Mouse (Mus musculus) liver, embryonic 13.5 days (tissue): ENCODE measurements around the gene Ccdc102a. TPM values are rescaled to one million over a fixed set of nuclear protein-coding genes. Genes with fewer than 3 reads are reported as not detected.

Experiments used
- ATAC-seq: fragments of 200-750 bp; cut with Nextera tagmentation; 2 replicates; pipeline ENCODE4 v1.8.0; 2017; ENCODE audit warnings: low read depth, mild to moderate bottlenecking, moderate number of reproducible peaks, moderate library complexity
- DNase-seq: peaks from one replicate; pipeline ENCODE4 v3.0.0; 2022
- H3K27ac ChIP-seq: fragments of 300-500 bp; sonication (generic); 2 replicates; pipeline ENCODE4 v1.5.1; 2015; ENCODE audit warnings: moderate library complexity, mild to moderate bottlenecking, inconsistent platforms
- H3K27me3 ChIP-seq: fragments of 300-500 bp; sonication (generic); 2 replicates; pipeline ENCODE4 v1.6.1; 2015; ENCODE audit warnings: mild to moderate bottlenecking, inconsistent platforms
- H3K36me3 ChIP-seq: fragments of 300-500 bp; sonication (generic); 2 replicates; pipeline ENCODE4 v1.6.1; 2015; ENCODE audit warnings: mild to moderate bottlenecking, inconsistent platforms
- H3K4me1 ChIP-seq: fragments of 300-500 bp; sonication (generic); replicated peaks from 2 replicates; pipeline ENCODE4 v1.6.1; 2015; ENCODE audit warnings: inconsistent platforms
- H3K4me2 ChIP-seq: fragments of 300-500 bp; sonication (generic); 2 replicates; pipeline ENCODE4 v1.6.1; 2015; ENCODE audit warnings: inconsistent platforms, mild to moderate bottlenecking, moderate library complexity
- H3K4me3 ChIP-seq: fragments of 300-500 bp; sonication (generic); replicated peaks from 2 replicates; pipeline ENCODE4 v1.5.1; 2015; ENCODE audit warnings: mild to moderate bottlenecking, inconsistent platforms
- H3K9ac ChIP-seq: fragments of 300-500 bp; sonication (generic); 2 replicates; pipeline ENCODE4 v1.6.1; 2015; ENCODE audit warnings: mild to moderate bottlenecking, inconsistent platforms
- H3K9me3 ChIP-seq: fragments of 300-500 bp; sonication (generic); replicated peaks from 2 replicates; pipeline ENCODE4 v1.6.1; 2016; ENCODE audit warnings: inconsistent platforms
- WGBS: fragments of 180-500 bp; shearing (Covaris S2); methylation state at CpG from one replicate; pipeline ENCODE4 v1.1.7; 2015; ENCODE audit not compliant: insufficient replicate concordance; 5-methylcytosine and 5-hydroxymethylcytosine counted together
- polyA plus RNA-seq: library from polyadenylated mRNA; unstranded; fragments of >200 nt; fragmentation: Nextera tagmentation; extraction: Ambion mirVana; gene quantifications from 2 replicates; pipeline ENCODE4 v1.2.1, GENCODE M21; 2015

Gene Ccdc102a
- polyA plus RNA-seq, 1 experiment from 2014 or later = 3.5 TPM

- WGBS = 11% methylated on average over 6 of the region's 6 CpGs
- peak; percentile 71 for DNase-seq
- peaks cover 55% of the 10 kb centered on the region for H3K27me3 ChIP-seq
- peak overlapping the region; percentile 96 for H3K27ac ChIP-seq
- H3K4me1 ChIP-seq = peaks cover 77% of the 10 kb centered on the region
- H3K4me2 ChIP-seq = peak overlapping the region; percentile 90
- peak overlapping the region; percentile 85 for H3K4me3 ChIP-seq
- peak; percentile 41 for ATAC-seq
- peaks cover 16% of the 10 kb centered on the region for H3K36me3 ChIP-seq
- no peaks in the 10 kb centered on the region for H3K9me3 ChIP-seq
- peak overlapping the region; percentile 94 for H3K9ac ChIP-seq
Measured at GRCm38 (mm10) chr8:94874358-94874757, 43.5 kb downstream of the Ccdc102a start.

- Histone ChIP-seq H3K27ac (no peak overlapping the region), H3K4me2 (0 out of 2 replicates have a peak overlapping the region, but pooled peaks have one; percentile 66), H3K9ac (0 out of 2 replicates have a peak overlapping the region, but pooled peaks have one; percentile 6), H3K4me3 (no peak overlapping the region), H3K9me3 (no peaks in the 10 kb centered on the region), H3K36me3 (peaks cover 32% of the 10 kb centered on the region), H3K27me3 (peaks cover 51% of the 10 kb centered on the region), H3K4me1 (peaks cover 82% of the 10 kb centered on the region)
- ATAC-seq (no peak), DNase-seq (no peak)
- WGBS = 72% methylated on average over 2 of the region's 2 CpGs
Measured at GRCm38 (mm10) chr8:94872576-94872975, 45.3 kb downstream of the Ccdc102a start.

GRCm38 (mm10) chr8:94872156-94872555 is 45.7 kb downstream of the Ccdc102a start:
- Histone ChIP-seq H3K4me1 (peaks cover 82% of the 10 kb centered on the region), H3K9me3 (no peaks in the 10 kb centered on the region), H3K27ac (0 out of 2 replicates have a peak overlapping the region, but pooled peaks have one; percentile 43), H3K4me2 (0 out of 2 replicates have a peak overlapping the region, but pooled peaks have one; percentile 66), H3K4me3 (no peak overlapping the region), H3K9ac (0 out of 2 replicates have a peak overlapping the region, but pooled peaks have one; percentile 6), H3K27me3 (peaks cover 51% of the 10 kb centered on the region), H3K36me3 (peaks cover 37% of the 10 kb centered on the region)
- no peak for DNase-seq
- WGBS = 63% methylated on average over 3 of the region's 3 CpGs
- ATAC-seq = no peak

GRCm38 (mm10) chr8:94871108-94871894 is 46.6 kb downstream of the Ccdc102a start:
- peak overlapping the region; percentile 43 for H3K27ac ChIP-seq
- peaks cover 82% of the 10 kb centered on the region for H3K4me1 ChIP-seq
- H3K27me3 ChIP-seq = peaks cover 51% of the 10 kb centered on the region
- ATAC-seq (no peak), DNase-seq (no peak)
- H3K4me2 ChIP-seq = peak overlapping the region; percentile 66
- no peaks in the 10 kb centered on the region for H3K9me3 ChIP-seq
- peak overlapping the region; percentile 52 for H3K9ac ChIP-seq
- 11% methylated on average over 7 of the region's 7 CpGs for WGBS
- H3K4me3 ChIP-seq = peak overlapping the region; percentile 42
- peaks cover 45% of the 10 kb centered on the region for H3K36me3 ChIP-seq

GRCm38 (mm10) chr8:94870474-94871107 is 47.3 kb downstream of the Ccdc102a start:
- WGBS = 14% methylated on average over 22 of the region's 22 CpGs
- peaks cover 84% of the 10 kb centered on the region for H3K4me1 ChIP-seq
- H3K9me3 ChIP-seq = no peaks in the 10 kb centered on the region
- ATAC-seq = no peak
- peak overlapping the region; percentile 66 for H3K4me2 ChIP-seq
- no peak for DNase-seq
- H3K9ac ChIP-seq = peak overlapping the region; percentile 52
- no peak overlapping the region for H3K27ac ChIP-seq
- peaks cover 51% of the 10 kb centered on the region for H3K27me3 ChIP-seq
- H3K36me3 ChIP-seq = peaks cover 52% of the 10 kb centered on the region
- peak overlapping the region; percentile 42 for H3K4me3 ChIP-seq

GRCm38 (mm10) chr8:94870003-94870402 is 47.9 kb downstream of the Ccdc102a start:
- Histone ChIP-seq H3K4me2 (peak overlapping the region; percentile 66; the same call in 1 of the 2 replicates), H3K4me3 (no peak overlapping the region; the same call in 1 of the 2 replicates), H3K9me3 (no peaks in the 10 kb centered on the region), H3K4me1 (peaks cover 84% of the 10 kb centered on the region), H3K9ac (no peak overlapping the region), H3K27ac (no peak overlapping the region), H3K27me3 (peaks cover 46% of the 10 kb centered on the region), H3K36me3 (peaks cover 58% of the 10 kb centered on the region)
- 56% methylated on average over 4 of the region's 4 CpGs for WGBS
- ATAC-seq = no peak
- no peak for DNase-seq

- ATAC-seq (0 out of 2 replicates have a peak, but pooled peaks have one; percentile 9), DNase-seq (no peak)
- no peaks in the 10 kb centered on the region for H3K9me3 ChIP-seq
- no peak overlapping the region for H3K4me3 ChIP-seq
- no peak overlapping the region for H3K27ac ChIP-seq
- 69% methylated on average over 7 of the region's 7 CpGs for whole genome bisulfite sequencing
- H3K9ac ChIP-seq = no peak overlapping the region
- peaks cover 42% of the 10 kb centered on the region for H3K27me3 ChIP-seq
- peaks cover 84% of the 10 kb centered on the region for H3K4me1 ChIP-seq
- no peak overlapping the region for H3K4me2 ChIP-seq
- peaks cover 67% of the 10 kb centered on the region for H3K36me3 ChIP-seq
Measured at GRCm38 (mm10) chr8:94869146-94869545, 48.8 kb downstream of the Ccdc102a start.

- no peak overlapping the region for H3K27ac ChIP-seq
- H3K27me3 ChIP-seq = peaks cover 30% of the 10 kb centered on the region
- no peak overlapping the region for H3K4me3 ChIP-seq
- no peak overlapping the region for H3K4me2 ChIP-seq
- no peaks in the 10 kb centered on the region for H3K9me3 ChIP-seq
- 84% methylated on average over 9 of the region's 9 CpGs for WGBS
- no peak overlapping the region for H3K9ac ChIP-seq
- peaks cover 89% of the 10 kb centered on the region for H3K36me3 ChIP-seq
- ATAC-seq (no peak), DNase-seq (no peak)
- H3K4me1 ChIP-seq = peaks cover 88% of the 10 kb centered on the region
Measured at GRCm38 (mm10) chr8:94866921-94867320, 51.0 kb downstream of the Ccdc102a start.

GRCm38 (mm10) chr8:94865292-94865691 is 52.6 kb downstream of the Ccdc102a start:
- H3K4me1 ChIP-seq = peaks cover 76% of the 10 kb centered on the region
- ATAC-seq (no peak), DNase-seq (no peak)
- H3K4me2 ChIP-seq = no peak overlapping the region
- WGBS = 90% methylated on average over 10 of the region's 10 CpGs
- H3K9ac ChIP-seq = no peak overlapping the region
- H3K27ac ChIP-seq = no peak overlapping the region; the same call in 1 of the 2 replicates
- peaks cover 91% of the 10 kb centered on the region for H3K36me3 ChIP-seq
- H3K9me3 ChIP-seq = no peaks in the 10 kb centered on the region
- no peak overlapping the region for H3K4me3 ChIP-seq
- peaks cover 14% of the 10 kb centered on the region for H3K27me3 ChIP-seq

GRCm38 (mm10) chr8:94863897-94864673 is 53.8 kb downstream of the Ccdc102a start:
- peaks cover 70% of the 10 kb centered on the region for H3K4me1 ChIP-seq
- DNase-seq (no peak), ATAC-seq (peak; percentile 51)
- H3K9me3 ChIP-seq = no peaks in the 10 kb centered on the region
- H3K27me3 ChIP-seq = peaks cover 2% of the 10 kb centered on the region; the same call in 1 of the 2 replicates
- H3K36me3 ChIP-seq = peaks cover 93% of the 10 kb centered on the region
- H3K9ac ChIP-seq = no peak overlapping the region
- H3K4me3 ChIP-seq = no peak overlapping the region
- 60% methylated on average over 10 of the region's 10 CpGs for WGBS
- H3K4me2 ChIP-seq = peak overlapping the region; percentile 5; the same call in 1 of the 2 replicates
- H3K27ac ChIP-seq = peak overlapping the region; percentile 76
